In genomic region chr9:113421645-113422044, GRCm38 (mm10) we compare ENCODE assay signal across 13 mouse cellular contexts.
DNase-seq lines count a peak whose midpoint lies in the region; ATAC-seq and TF ChIP-seq lines count a peak whose summit lies in the region.
"Had no signal": no experiment of that assay in that cellular context is flagged by ENCODE, and none has a peak within 500 bp of the region (broad histone marks: within the 10 kb centered on the region; RNA-seq: fewer than 3 reads in every experiment).

No protein-coding gene starts in this region.

- H3K4me1 ChIP-seq in intestine, postnatal 0 days (replicated peaks; ENCODE audit: control insufficient read depth, insufficient read depth, low read length): no peaks in the 10 kb centered on the region
- H3K4me1 ChIP-seq in intestine, embryonic 16.5 days (ENCODE audit: control insufficient read depth, insufficient read depth, low read length): no peaks in the 10 kb centered on the region
- H3K4me1 ChIP-seq in forebrain, embryonic 10.5 days: no peaks in the 10 kb centered on the region
- H3K4me1 ChIP-seq: limb, embryonic 15.5 days had no signal

- ATAC-seq in intestine, postnatal 0 days: no peak
- no peak for ATAC-seq in intestine, embryonic 16.5 days
- ATAC-seq in erythroid progenitor cell, adult 5-6 weeks (replicated peaks; ENCODE audit: low FRiP score, poor library complexity, severe bottlenecking): no peak

- peak; percentile 7 for DNase-seq in 3T3-L1 (ENCODE audit: low read depth, low spot score)
- peak; percentile 2 for DNase-seq in A20 (ENCODE audit: low read depth, low spot score)
- DNase-seq in c-Kit-positive CD71-positive TER-119-positive erythroid progenitor cells, embryonic 14.5 days (ENCODE audit: low spot score): peak; percentile 5
- no peak for DNase-seq in forebrain, embryonic 10.5 days (ENCODE audit: extremely low spot score, low spot score)
- DNase-seq: cerebellum, postnatal 25 days; heart, adult 18-20 months; heart, postnatal 36 days; kidney, adult 11 months had no signal

- no peak overlapping the region for H3K27ac ChIP-seq in intestine, postnatal 0 days (ENCODE audit: low read depth, low read length)
- H3K27ac ChIP-seq in intestine, embryonic 16.5 days (ENCODE audit: low read length): no peak overlapping the region
- no peak overlapping the region for H3K27ac ChIP-seq in forebrain, embryonic 10.5 days
- H3K27ac ChIP-seq: limb, embryonic 15.5 days had no signal

- H3K4me3 ChIP-seq in intestine, postnatal 0 days (ENCODE audit: low read depth, low read length): no peak overlapping the region
- no peak overlapping the region for H3K4me3 ChIP-seq in intestine, embryonic 16.5 days (ENCODE audit: low read length)
- no peak overlapping the region for H3K4me3 ChIP-seq in forebrain, embryonic 10.5 days
- H3K4me3 ChIP-seq: limb, embryonic 15.5 days had no signal

- no peaks in the 10 kb centered on the region for H3K9me3 ChIP-seq in intestine, postnatal 0 days (ENCODE audit: control insufficient read depth)
- no peaks in the 10 kb centered on the region for H3K9me3 ChIP-seq in intestine, embryonic 16.5 days (ENCODE audit: control insufficient read depth, low read length)
- no peaks in the 10 kb centered on the region for H3K9me3 ChIP-seq in forebrain, embryonic 10.5 days
- H3K9me3 ChIP-seq: limb, embryonic 15.5 days had no signal

- peak; percentile 40 for TF ChIP-seq CTCF in intestine, postnatal 0 days (IDR thresholded peaks at IDR 0.05; ENCODE audit: low read depth)

- H3K27me3 ChIP-seq in intestine, postnatal 0 days (replicated peaks; ENCODE audit: control insufficient read depth, insufficient read depth, low read length): no peaks in the 10 kb centered on the region
- H3K27me3 ChIP-seq in intestine, embryonic 16.5 days (replicated peaks; ENCODE audit: control insufficient read depth, insufficient read depth, low read length): no peaks in the 10 kb centered on the region
- H3K27me3 ChIP-seq in forebrain, embryonic 10.5 days (ENCODE audit: poor library complexity, severe bottlenecking): no peaks in the 10 kb centered on the region
- H3K27me3 ChIP-seq: limb, embryonic 15.5 days had no signal

- no peaks in the 10 kb centered on the region for H3K36me3 ChIP-seq in intestine, postnatal 0 days (ENCODE audit: control insufficient read depth, insufficient read depth)
- H3K36me3 ChIP-seq in intestine, embryonic 16.5 days (ENCODE audit: control insufficient read depth, insufficient read depth, low read length): no peaks in the 10 kb centered on the region
- no peaks in the 10 kb centered on the region for H3K36me3 ChIP-seq in forebrain, embryonic 10.5 days (replicated peaks)
- H3K36me3 ChIP-seq: G1E; limb, embryonic 15.5 days had no signal

- no peak overlapping the region for H3K4me2 ChIP-seq in intestine, postnatal 0 days (replicated peaks; ENCODE audit: low read depth)
- H3K4me2 ChIP-seq in intestine, embryonic 16.5 days (ENCODE audit: low read depth, low read length): no peak overlapping the region
- H3K4me2 ChIP-seq: limb, embryonic 15.5 days had no signal

- no peak overlapping the region for H3K9ac ChIP-seq in intestine, postnatal 0 days (ENCODE audit: low read depth, low read length)
- H3K9ac ChIP-seq in intestine, embryonic 16.5 days (ENCODE audit: low read depth, low read length): no peak overlapping the region
- H3K9ac ChIP-seq: limb, embryonic 15.5 days had no signal
